Mouse (Mus musculus) c-Kit-negative CD71-positive TER-119-positive erythroid progenitor cells, embryonic 14.5 days (primary cell): ENCODE results near the gene Fto.

ENCODE experiments used
- DNase-seq: peaks from one replicate; pipeline ENCODE4 v3.0.0-alpha.2; 2013; ENCODE audit warnings: low read depth, low spot score

Fto gene

GRCm38 (mm10) chr8:91357493-91358014 lies 44.2 kb downstream of the Fto start:
- no peak for DNase-seq

GRCm38 (mm10) chr8:91358016-91358415 lies 44.7 kb downstream of the Fto start:
- no peak for DNase-seq

- no peak for DNase-seq
Observed at GRCm38 (mm10) chr8:91359511-91359910, 46.2 kb downstream of the Fto start.

- DNase-seq: no peak
Observed at GRCm38 (mm10) chr8:91360644-91361357, 47.5 kb downstream of the Fto start.

GRCm38 (mm10) chr8:91363272-91363860 lies 50.0 kb downstream of the Fto start:
- no peak for DNase-seq

- no peak for DNase-seq
Observed at GRCm38 (mm10) chr8:91364216-91364615, 50.9 kb downstream of the Fto start.

GRCm38 (mm10) chr8:91365804-91366203 lies 52.5 kb downstream of the Fto start:
- no peak for DNase-seq

GRCm38 (mm10) chr8:91370899-91371298 lies 57.6 kb downstream of the Fto start:
- no peak for DNase-seq

- DNase-seq: no peak
Observed at GRCm38 (mm10) chr8:91371995-91372394, 58.7 kb downstream of the Fto start.

GRCm38 (mm10) chr8:91372780-91373577 lies 59.7 kb downstream of the Fto start:
- no peak for DNase-seq

GRCm38 (mm10) chr8:91375054-91375938 lies 62.0 kb downstream of the Fto start:
- DNase-seq: no peak

- no peak for DNase-seq
Observed at GRCm38 (mm10) chr8:91376785-91377184, 63.5 kb downstream of the Fto start.

- no peak for DNase-seq
Observed at GRCm38 (mm10) chr8:91377275-91377674, 64.0 kb downstream of the Fto start.

- no peak for DNase-seq
Observed at GRCm38 (mm10) chr8:91378846-91379499, 65.6 kb downstream of the Fto start.

- DNase-seq: no peak
Observed at GRCm38 (mm10) chr8:91380796-91381542, 67.6 kb downstream of the Fto start.

- no peak for DNase-seq
Observed at GRCm38 (mm10) chr8:91381543-91382106, 68.3 kb downstream of the Fto start.

- no peak for DNase-seq
Observed at GRCm38 (mm10) chr8:91383210-91383609, 69.9 kb downstream of the Fto start.

- no peak for DNase-seq
Observed at GRCm38 (mm10) chr8:91383811-91384210, 70.5 kb downstream of the Fto start.

- no peak for DNase-seq
Observed at GRCm38 (mm10) chr8:91384389-91384788, 71.1 kb downstream of the Fto start.

- DNase-seq: no peak
Observed at GRCm38 (mm10) chr8:91385808-91386207, 72.5 kb downstream of the Fto start.
